Mouse (Mus musculus) thymus, postnatal 0 days (tissue): ENCODE data around the gene Nr2c1. TPM values are rescaled to one million over a fixed set of nuclear protein-coding genes. Genes with fewer than 3 reads are reported as not detected.

ENCODE experiments used
- DNase-seq: peaks from one replicate; pipeline ENCODE4 v3.0.0-alpha.2; 2015; ENCODE audit warnings: low spot score
- polyA plus RNA-seq: library from polyadenylated mRNA; unstranded; fragments of >200 nt; fragmentation: Nextera tagmentation; extraction: Ambion mirVana; gene quantifications from 2 replicates; pipeline ENCODE4 v1.2.1, GENCODE M21; 2015

Nr2c1 gene
- polyA plus RNA-seq, 1 experiment from 2014 or later, result 6.4 TPM

DNA sequence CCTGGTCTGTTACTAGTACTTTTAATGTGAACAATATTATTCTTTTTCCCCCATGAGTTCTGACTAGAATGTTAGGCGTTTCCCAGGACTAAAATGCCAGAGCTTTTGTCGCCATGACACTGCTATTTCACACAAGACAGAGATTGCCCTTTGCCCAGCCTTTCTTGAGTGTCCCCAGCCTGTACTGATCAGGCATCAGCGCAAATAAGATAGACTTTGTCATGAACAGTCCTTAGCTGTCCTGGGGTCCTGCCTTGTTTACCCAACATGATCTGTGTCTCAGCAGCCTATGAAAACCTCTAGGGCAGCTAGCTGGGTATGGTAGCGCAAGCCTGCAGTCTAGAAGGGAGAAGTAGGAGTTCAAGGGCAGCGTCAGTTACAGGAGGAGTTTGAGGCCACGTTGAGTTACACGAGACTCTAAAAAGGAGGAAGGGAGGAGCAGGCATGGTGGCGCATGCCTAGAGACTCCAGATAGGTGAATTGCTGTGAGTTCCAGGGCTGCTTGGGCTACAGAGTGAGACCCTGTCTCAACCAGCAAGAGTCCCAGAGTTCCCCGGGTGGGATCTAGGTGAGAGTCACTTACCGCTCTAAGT is 8.8 kb upstream of the Nr2c1 start:
- no peak for DNase-seq

DNA sequence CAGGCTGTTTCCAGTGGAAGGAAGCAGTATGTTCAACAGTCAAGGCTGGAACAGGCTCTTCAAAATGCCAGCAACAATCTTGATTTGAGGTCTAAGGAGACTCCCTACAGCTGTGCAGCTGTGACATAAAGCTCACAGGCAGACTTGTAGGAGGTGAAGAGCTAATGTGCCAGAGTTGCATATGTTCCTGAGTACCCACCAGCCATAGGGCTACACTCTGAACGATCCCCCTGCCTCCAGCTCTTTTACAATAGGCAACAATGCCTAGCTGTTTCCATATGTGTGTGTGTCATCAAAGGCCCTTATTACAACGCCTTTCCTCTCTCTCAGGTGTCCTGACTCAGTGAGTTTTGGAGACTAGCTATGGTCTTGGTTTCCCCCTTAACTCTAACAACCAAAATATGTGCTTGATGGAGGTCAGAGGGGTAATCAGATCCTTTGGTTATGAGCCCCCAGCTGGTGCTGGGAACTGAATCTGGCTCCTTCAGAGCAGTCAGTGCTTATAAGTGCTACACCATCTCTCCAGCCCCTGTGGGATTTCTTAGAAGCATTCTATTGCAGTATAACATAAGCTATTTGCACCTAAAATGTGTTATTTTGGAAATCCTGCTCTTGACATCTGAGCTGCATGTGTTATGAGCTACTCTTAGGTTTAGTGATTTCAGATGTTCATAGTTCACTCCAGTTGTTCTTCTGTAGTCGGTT is 7.4 kb upstream of the Nr2c1 start:
- DNase-seq, result no peak

DNA sequence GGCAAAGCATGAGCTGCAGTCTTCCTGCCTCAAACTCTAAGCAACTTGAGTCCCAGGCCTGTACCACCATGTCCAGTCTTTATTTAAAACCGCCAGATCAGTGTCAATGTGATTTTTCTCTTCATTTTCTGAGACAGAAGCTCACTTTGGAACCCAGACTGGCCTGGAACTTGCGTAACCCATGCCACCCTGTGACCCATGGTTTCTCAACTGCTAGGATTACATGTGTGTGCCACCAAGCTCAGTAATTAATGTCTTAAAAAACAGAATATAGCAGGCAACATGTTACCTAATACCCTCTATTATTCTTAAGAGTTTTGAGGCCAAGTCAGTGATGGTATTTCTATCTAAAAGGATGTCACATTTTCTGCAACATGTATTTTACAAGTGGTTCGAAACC is 5.4 kb upstream of the Nr2c1 start:
- no peak for DNase-seq

GRCm38 (mm10) chr10:94144581-94144980 is 3.2 kb upstream of the Nr2c1 start:
- no peak for DNase-seq

- no peak for DNase-seq
Observed at GRCm38 (mm10) chr10:94147391-94147755, 450 bp upstream of the Nr2c1 start.

- no peak for DNase-seq
Observed at GRCm38 (mm10) chr10:94151488-94151887, 3.7 kb downstream of the Nr2c1 start.

DNA sequence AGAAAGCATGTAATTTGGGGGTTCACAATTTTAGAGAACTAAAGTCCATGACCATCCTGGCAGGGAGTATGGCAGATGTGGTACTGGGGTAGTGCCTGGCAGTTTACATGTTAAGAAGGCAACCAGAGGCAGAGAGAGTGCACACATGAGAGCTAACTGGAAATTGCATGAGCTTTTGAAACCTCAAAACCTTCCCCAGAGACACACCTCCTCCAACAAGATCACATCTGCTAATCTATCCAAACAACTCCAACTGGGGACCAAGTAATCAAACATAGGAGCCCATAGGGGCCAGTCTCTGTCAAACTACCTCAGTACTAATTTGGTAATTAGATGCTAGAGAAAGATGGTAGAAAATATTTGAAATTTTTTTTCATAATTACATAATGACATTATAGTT is 6.0 kb downstream of the Nr2c1 start:
- no peak for DNase-seq

- no peak for DNase-seq
Observed at GRCm38 (mm10) chr10:94158962-94159361, 11.1 kb downstream of the Nr2c1 start.

DNA sequence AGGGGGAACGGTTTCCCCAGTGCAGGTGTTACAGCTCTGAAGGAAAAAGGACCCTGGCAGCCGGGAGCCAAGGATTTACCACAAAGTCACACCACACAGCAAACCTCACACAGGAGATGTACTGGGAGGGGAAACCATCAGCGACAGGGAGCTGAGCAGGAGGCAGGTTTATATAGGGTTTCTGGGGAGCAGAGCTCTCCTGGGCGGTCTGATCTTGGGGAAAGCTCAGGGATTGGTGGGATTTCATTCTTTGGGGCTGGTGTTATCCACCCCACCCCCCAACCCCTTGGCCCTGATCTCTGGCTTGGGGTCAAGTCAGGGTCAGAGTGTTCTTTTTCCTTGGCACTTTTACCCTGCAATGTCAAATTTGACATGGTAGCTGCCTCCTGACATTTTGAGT is 11.6 kb downstream of the Nr2c1 start:
- DNase-seq, result no peak

DNA sequence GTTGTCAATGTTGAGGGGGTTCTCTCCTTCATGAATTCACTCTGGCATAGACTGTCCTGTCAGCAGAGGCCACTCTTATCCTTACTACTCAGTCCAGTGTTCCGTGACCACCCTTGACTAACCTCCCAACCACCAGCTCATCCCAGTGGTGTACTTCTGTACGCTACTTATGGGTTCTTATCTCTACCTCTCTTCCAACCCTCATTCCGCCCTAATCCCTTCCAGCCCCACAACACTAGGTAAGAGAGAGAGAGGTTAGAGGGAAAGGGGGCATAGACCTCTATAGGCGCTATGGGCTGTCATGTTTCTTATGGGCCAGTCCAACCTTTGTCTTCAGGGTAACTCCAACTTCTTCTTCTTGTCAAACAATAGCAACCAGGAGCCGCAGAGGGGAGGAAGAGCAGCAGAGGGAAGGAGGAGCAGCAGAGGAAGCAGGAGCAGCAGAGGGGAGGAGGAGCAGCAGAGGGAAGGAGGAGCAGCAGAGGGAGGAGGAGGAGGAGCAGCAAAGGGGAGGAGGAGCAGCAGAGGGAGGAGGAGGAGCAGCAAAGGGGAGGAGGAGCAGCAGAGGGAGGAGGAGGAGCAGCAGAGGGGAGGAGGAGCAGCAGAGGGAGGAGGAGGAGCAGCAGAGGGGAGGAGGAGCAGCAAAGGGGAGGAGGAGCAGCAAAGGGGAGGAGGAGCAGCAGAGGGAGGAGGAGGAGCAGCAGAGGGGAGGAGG is 13.4 kb downstream of the Nr2c1 start:
- DNase-seq, result no peak

- no peak for DNase-seq
Observed at GRCm38 (mm10) chr10:94162031-94162430, 14.2 kb downstream of the Nr2c1 start.

DNA sequence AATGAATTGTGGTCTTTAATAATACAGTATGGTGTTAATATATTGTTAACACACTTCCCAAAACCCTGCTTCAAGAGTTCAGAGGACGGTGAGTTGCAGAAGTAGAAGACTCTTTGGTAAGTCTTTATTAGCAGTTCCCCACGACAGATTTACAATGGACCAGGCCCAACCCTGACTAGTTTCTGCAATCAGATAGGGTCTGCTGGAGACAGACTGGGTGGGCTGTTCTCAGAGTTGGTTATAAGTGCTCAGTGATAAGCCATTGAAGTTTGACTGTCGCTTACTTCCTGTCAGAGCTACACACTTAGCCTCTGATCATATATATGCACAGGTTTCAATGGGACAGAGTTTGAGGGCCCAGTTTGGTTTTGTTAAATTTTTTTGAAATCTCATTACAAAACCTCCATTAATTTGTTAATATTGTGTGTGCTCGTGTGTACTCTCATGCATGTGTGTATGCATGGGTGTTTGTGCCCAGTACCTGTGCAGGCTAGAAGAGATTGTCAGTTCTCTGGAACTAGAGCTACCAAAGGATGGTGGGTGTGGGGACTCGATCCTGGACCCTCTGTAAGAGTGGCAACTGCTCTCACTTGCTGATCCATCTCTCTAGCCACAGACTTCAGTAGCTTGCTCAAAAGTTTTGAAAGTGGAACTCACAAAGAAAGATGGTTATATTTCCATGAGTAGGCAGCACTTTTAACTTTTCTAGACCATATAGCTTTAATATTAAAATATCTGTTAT is 16.5 kb downstream of the Nr2c1 start:
- no peak for DNase-seq

DNA sequence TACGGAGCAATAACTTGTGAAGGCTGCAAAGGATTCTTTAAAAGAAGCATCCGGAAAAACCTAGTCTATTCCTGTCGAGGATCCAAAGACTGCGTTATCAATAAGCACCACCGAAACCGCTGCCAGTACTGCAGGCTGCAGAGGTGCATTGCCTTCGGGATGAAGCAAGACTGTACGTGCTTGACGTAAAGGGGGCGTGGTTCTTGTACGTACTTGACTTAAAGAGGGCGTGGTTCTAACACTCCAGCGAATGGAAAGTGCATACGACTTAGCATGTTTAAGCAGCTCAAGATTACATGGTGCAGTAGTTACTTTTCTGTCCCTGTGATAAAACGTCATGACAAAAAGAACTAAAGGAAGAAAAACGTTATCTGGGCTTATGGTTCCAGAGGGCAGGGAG is 17.6 kb downstream of the Nr2c1 start:
- DNase-seq, result no peak

DNA sequence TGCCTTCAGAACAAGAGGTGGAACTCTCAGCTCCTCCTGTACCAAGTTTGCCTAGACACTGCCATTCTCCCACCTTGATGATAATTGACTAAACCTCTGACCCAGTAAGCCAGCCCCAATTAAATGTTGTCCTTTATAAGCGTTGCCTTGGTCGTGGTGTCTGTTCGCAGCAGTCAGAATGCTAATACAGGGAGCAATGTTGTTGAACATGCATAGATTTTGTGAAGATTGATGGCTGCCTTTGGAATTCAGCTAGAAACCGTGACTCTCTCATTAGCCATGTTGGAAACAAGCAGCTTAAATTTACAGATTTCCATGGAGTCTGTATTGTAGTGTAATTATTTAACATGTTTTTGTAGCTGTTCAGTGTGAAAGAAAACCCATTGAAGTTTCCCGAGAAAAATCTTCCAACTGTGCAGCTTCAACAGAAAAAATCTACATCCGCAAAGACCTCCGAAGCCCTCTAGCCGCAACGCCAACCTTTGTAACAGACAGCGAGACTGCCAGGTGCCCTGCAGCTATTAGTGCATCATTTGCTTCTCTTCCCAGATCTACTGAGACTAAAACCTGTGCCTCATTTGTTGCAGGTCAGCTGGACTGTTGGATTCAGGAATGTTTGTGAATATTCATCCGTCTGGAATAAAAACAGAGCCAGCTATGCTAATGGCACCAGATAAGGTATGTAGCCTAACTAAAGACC is 19.4 kb downstream of the Nr2c1 start:
- no peak for DNase-seq

- DNase-seq, result no peak
Observed at GRCm38 (mm10) chr10:94171440-94172130, 23.8 kb downstream of the Nr2c1 start.

DNA sequence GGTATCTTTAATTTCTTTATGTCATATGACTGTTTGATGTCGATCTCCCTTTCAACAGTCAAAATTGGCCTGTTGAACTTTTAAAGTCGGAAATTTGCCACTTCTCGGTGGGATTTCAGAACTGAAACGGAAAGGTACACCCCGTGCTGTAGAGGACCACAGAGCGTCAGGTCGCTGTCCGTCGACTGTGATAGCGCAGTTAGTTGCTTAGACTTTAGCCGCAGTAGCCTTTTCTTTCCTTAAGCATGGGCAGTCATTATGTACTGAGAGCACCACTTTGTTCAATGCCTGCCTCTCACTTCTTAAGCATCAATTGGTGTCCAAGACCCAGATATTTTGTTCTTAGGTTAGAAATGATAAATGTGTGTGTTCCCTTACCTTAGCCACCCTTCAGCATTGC is 24.3 kb downstream of the Nr2c1 start:
- DNase-seq, result no peak

DNA sequence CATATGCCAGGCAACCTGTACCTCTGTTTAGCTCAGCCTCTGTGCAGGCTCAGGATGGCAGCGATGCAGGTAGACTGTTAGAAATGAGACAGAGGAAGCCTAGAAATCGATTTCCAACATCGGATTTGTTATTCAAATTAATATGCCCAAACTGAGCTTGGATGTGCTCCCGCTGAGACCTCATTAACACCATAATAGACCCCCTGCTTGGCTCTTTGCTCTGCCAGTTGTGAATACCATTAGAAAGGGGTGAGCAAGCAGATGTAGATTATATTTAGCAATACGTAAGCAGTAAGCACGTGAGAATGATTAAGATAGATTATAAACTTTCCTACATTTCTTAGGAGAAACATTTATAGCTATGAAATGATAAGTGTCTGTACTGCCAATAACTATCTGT is 24.9 kb downstream of the Nr2c1 start:
- no peak for DNase-seq

DNA sequence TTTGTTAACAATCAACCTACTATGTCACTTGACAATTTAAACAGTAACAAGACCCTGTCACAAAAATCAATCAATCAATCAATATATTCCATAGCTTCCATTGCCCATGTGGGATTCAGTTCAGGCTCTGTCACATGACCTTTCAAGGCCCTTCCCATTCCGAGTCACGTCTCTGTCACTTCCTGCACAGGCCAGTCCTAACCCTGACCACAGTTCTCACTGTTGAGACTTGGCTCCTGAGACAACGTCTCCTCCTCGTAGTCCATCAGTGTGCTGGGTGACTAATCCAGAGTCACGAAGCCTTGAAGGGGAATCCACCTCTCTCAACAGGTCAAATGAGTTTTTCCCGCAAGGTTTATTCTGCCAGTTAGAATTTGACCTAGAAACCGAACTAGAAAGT is 26.8 kb downstream of the Nr2c1 start:
- DNase-seq, result no peak

DNA sequence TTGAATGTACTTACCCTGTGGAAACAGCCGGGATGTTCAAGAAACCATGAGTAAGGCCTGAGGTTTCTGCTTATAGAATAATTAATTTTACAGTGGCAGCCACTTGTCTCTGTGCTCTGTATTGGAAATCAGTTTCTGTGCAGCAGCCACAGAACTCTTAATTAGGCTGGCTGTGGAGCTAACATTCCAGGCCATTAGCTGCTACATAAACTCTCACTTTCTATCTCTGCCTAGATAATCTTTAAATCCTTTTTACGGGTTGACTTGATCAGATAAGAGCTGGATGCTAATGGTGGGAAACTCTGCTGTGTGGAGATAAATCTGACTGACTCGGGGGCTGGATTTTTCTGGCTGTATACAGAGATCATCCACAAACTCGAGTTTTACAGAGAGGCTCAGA is 35.4 kb downstream of the Nr2c1 start:
- DNase-seq, result no peak

- peak; percentile 95 for DNase-seq
Observed at GRCm38 (mm10) chr10:94198482-94199405, 50.9 kb downstream of the Nr2c1 start, which contains the start of gene Ndufa12. Gene Ndufa12, plus strand, starts transcription at chr10:94198720.
